Mouse (Mus musculus): ENCODE measurements at regions not wholly inside any gene's neighbourhood (a gene's known extent, or its start where the extent isn't known, plus 50 kb on each side); places are given as distances from the start of the nearest gene placed in this dataset.
"Not testable (repeated sequence)": the region's sequence is repeated elsewhere in the genome, so short reads cannot be mapped to it uniquely, and the experiment has no call there.

GRCm38 (mm10) chr12:9655794-9656193 lies 85.9 kb downstream of the Osr1 start:
- peak; percentile 71 for DNase-seq (ENCODE audit: low read depth)

- DNase-seq (ENCODE audit: low read depth), result no peak
Observed at GRCm38 (mm10) chr12:9656324-9656723, 86.4 kb downstream of the Osr1 start.

DNA sequence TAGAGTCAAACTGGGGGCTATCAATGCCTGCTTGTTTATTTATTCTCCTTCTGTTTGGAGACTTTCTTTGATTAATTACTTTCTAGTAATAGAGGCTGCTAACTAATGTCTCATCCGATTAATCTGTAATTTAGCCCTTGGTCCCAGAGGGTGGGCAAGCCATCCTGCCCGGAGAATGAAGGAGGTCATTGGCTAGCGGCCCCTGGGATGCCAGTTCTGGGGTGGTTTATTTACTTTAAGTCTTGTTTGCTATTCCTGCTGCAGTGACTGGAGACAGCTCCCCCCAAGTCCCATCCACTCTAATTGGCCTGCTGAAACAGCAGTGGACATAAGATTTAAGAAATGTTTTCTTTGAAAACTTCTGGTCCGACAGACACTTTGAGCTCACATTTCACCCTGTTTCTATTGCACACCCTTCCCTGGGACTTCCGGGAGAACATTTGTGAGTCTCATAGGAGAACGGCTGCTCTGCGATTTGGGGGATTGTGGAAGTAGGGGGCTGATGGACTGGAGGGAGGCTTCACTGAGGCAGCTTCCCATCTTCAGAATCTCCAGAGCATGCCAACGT lies 87.4 kb downstream of the Osr1 start:
- no peak for DNase-seq (ENCODE audit: low read depth)

- DNase-seq (ENCODE audit: low read depth), result no peak
Observed at GRCm38 (mm10) chr12:9657793-9658192, 87.9 kb downstream of the Osr1 start.

DNA sequence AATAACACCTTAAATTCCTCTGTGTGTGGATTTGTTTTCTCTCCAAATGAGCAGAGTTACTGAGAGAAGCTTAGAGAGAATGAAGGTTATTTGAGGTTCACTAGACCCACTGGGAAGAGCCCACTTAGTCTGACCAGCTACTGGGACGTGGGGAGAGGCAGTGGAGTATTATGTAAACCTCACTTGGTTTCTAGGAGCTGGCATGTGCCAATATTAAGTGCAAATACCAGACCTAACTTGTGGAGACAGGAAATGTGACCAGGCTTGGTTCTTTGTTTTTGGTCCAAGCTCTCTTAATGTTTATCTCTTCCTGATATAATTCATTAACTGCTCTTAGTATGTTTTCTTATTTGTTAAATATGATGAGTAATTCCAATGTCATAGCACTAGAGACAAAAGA lies 90.4 kb downstream of the Osr1 start:
- no peak for DNase-seq (ENCODE audit: low read depth)

DNA sequence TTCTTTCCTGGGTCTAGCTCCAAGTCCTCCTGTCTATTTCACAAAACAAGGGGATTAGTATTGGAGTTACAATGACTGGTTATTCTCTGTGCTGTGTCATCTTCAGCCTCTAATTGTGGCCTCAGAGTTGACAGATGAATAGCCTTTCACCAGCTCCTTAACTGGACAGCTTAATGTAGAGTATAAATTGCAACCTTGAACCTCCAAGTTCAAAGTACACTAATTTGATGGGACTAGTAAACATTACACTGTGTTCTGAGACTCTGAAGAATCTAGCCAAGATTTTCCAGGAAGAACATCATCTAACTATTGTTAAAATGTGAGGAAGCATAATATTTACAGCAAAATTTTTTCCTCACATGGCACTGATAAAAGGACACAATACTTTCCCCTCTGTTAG lies 118.9 kb downstream of the Osr1 start:
- DNase-seq (ENCODE audit: low read depth), result no peak

DNA sequence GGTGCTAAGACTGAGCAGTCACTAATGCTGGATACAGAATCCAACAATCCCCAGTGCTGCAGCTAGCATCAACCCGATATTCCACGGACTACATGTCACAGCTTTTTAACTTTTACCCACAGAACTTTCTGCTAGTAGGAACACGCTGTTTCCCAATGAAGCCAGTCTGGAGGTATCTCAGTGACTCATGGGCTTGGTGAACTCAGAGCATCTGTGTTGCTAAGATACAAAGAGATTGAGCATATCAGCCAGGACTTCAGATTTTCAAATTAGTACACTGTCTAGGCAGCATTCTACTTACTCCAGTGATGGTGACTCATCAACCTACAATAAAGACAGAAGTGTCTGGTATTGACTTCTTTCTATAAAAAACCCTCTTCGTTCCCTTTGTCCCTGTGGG lies 119.6 kb downstream of the Osr1 start:
- DNase-seq (ENCODE audit: low read depth), result peak; percentile 81

GRCm38 (mm10) chr12:9732921-9733320 lies 163.0 kb downstream of the Osr1 start:
- DNase-seq (ENCODE audit: low read depth), result peak; percentile 84

GRCm38 (mm10) chr12:9744709-9745395 lies 174.9 kb downstream of the Osr1 start:
- peak; percentile 72 for DNase-seq (ENCODE audit: low read depth)

DNA sequence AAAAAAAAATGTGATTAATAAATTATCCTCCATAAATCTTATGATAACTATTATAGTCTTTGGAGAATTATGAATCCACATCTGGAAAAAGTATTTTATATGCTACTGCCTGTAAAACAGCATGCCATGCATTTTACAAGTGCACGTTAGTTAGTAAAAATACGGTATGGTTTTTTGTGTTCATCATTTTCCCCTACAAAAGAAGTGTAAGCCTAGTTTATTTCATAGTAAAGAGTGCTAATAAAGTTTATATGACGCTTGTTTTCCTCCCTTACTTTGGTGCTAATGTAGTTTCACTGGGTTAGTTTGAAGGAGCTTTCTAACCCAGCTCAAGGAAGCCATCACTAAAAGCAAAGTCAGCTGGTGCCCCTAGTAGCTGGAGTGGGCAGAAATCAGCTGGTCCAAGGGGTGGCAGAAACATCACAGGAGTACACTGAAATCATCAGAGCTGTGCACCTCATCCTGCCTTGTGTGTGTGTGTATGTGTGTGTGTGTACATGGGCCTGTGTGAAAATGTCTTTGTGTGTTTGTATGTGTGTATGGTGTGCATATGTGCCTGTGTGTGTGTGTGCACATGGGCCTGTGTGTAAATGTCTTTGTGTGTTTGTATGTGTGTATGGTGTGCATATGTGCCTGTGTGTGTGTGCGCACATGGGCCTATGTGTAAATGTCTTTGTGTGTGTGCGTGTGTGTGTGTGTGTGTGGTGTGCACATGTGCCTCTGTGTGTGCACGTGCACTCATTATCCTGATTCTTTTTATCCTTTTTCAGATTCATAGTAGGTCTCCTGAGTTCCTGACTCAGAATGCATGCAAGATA lies 181.6 kb downstream of the Osr1 start:
- DNase-seq (ENCODE audit: low read depth), result no peak

- DNase-seq (ENCODE audit: low read depth), result peak; percentile 13
Observed at GRCm38 (mm10) chr12:9752079-9752450, 182.1 kb downstream of the Osr1 start.

DNA sequence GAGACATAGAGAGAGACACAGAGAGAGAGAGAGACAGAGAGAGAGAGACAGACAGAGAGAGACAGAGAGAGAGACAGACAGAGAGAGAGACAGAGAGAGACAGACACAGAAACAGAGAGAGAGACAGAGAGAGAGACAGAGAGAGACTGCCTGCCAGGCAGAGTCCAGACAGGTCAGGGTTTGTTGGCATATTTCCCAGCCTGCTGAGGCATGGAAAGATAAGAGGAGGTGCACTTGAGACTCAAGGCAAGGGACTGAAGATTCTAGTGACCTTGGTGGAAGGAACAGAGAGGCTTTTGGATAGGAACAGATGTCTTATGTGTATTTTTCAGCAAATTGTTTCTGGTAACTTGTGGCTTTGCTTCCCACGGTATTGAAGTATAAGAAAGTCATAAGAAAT lies 186.5 kb downstream of the Osr1 start:
- DNase-seq (ENCODE audit: low read depth), result no peak

DNA sequence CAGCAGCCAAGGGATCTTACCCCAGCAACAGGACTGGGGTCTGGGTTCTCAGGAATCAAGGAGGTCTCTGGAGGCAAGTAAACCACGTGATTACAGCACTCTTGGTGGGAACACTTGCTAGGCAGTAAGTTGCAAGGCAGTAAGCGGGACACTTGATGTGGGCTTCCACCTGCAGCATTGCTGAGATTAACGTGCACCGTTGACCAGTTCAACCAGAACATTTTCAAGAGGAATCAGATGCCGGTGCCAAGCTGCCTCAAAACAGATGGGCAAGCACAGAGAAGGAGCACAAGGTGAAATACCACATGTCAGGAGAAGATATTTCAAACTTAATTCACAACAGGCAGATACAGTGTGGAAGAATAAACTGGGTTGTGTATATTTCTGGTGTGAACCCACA lies 190.9 kb downstream of the Osr1 start:
- peak; percentile 85 for DNase-seq (ENCODE audit: low read depth)

- DNase-seq (ENCODE audit: low read depth), result not testable (repeated sequence)
Observed at GRCm38 (mm10) chr12:9762291-9762811, 192.4 kb downstream of the Osr1 start.

GRCm38 (mm10) chr12:9762842-9763241 lies 192.9 kb downstream of the Osr1 start:
- DNase-seq (ENCODE audit: low read depth), result peak; percentile 61

DNA sequence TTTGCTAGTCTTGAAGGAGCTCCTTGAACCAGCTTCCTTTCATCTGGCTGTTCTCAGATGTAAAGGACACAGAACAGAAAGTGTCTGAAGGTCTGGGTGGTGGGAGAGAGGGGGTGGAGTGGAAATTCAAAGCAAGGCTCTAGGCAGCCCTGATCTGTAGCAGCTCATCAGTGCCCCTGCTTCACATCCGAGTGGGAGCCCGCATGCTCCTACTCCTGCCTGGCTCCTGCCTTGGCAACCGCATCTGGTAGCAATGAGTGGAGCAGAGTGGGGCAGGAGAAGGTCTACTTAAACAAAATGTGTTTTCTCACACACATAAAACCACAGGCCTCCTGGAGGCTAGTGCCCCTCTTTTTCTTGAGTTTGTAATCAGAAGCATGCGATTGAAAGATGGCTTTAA lies 201.0 kb downstream of the Osr1 start:
- DNase-seq (ENCODE audit: low read depth), result no peak

GRCm38 (mm10) chr12:9772875-9773274 lies 203.0 kb downstream of the Osr1 start:
- DNase-seq (ENCODE audit: low read depth), result no peak

DNA sequence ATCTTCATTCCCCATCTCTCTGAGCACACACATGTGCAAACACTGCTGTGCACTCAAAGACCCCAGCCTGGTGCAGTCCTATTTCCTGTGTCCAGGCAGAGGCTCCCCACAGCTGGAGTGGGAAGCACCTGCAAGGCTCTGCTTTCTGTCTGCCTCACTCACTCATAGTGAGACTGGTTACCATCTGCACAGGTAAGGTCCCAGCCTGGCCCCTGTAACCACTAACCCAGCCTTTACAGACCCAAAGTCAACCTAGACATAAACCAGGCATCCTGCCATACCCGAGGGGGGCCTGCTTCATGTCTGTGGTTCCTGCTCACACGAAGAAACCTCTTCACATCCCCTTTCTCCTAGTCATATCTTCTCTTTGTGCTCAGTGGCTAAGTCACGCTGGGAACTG lies 232.4 kb downstream of the Osr1 start:
- DNase-seq (ENCODE audit: low read depth), result no peak

GRCm38 (mm10) chr12:9807406-9807805 lies 237.5 kb downstream of the Osr1 start:
- DNase-seq (ENCODE audit: low read depth), result peak; percentile 3

DNA sequence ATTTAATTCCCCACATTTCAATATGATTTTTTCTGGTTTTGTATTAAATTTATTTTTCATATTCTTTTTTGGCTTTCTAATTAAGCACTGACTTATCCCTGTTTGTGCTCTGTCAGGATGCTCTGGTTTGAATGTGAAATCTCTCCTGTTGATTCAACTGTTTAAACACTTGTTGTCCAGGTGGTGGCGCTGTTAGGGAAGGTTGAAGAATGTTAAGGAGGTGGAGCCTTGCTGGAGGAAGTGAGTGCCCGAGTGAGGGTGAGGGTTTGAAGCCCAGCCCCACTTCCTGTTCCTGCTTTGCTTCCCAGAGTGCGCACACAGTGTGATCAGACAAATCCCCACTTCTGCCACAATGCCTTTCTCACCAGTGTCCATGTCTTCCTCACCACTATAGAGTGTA lies 263.4 kb downstream of the Osr1 start:
- peak; percentile 38 for DNase-seq (ENCODE audit: low read depth)

DNA sequence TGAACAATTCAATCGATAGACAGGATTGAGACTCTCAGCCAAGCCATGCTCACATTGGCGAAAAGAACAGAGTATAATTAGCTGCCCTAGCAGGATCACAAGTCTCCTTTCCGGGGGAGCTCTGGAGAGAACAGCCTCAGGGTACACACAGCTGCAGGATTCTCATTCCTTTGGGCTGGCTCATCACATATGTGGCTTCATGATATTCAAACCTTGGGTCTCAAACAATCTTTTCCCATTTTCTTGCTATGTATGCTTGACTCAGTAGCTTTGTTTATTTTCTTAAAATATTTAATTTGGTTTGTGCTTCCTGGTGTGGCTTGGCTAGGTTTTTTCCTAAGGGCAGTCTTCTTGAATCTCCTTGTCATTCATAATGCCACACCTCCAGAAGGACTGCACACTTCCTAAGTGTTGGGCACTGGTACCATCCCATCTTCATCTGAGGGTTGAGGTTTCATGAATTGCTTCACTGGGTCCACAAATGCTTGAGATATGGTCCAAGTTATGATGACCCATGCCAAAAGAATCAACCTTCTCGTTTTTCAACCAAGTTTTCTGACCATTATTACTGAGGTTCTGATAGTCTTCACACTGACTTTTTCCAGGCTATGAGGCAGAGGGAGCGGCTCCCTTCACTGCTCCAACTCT lies 269.4 kb downstream of the Osr1 start:
- DNase-seq (ENCODE audit: low read depth), result peak; percentile 85

DNA sequence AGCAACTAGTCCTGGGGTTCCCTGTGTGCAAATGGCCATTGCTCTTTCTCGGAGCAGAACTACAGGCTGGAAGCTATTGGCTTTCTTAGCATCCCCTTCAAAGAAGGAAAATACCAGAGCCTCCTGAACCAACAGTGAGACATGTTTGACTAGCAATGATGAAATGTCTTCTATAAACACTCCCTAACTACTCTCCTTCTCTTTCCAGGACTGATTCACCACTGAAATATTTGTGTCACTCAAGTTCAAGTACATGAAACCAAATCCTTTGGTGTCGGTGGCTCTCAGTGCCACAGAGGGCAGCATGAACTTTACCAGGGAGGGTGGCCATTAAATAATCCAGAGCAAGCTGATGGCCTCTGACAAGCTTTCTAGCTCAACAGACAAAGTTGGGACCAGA lies 270.0 kb downstream of the Osr1 start:
- peak; percentile 68 for DNase-seq (ENCODE audit: low read depth)

GRCm38 (mm10) chr12:9847034-9847433 lies 277.1 kb downstream of the Osr1 start:
- no peak for DNase-seq (ENCODE audit: low read depth)
